Mouse (Mus musculus) left cerebral cortex, postnatal 10 days (tissue): ENCODE measurements around the gene Arl14. TPM values are rescaled to one million over a fixed set of nuclear protein-coding genes. Genes with fewer than 3 reads are reported as not detected.
"Not testable (repeated sequence)": the region's sequence is repeated elsewhere in the genome, so short reads cannot be mapped to it uniquely, and the experiment has no call there.

Experiments
- DNase-seq, 2 experiments: peaks; one replicate each; pipeline ENCODE4 v3.0.0; 2021 to 2022; ENCODE audit warnings: low spot score in 2 of 2, mixed read lengths in 1 of 2; ENCODE audit errors: extremely low spot score in 1 of 2
- intact Hi-C: fragments of 180-260 bp; cut with DNase I; formaldehyde crosslinking; loops from one replicate; pipeline ENCODE4 v1.15.1; 2025
- total RNA-seq, 2 experiments: library from RNA; stranded (reverse); gene quantifications; 2 replicates each; pipeline ENCODE4 v1.2.3; 2021

Gene Arl14
- total RNA-seq, 2 experiments from 2014 or later: not detected

- intact Hi-C loops: no loop called here
- peak in 1 of 2 experiments; percentile 27 for DNase-seq
Measured at GRCm38 (mm10) chr3:69208441-69209309, 13.5 kb upstream of the Arl14 start.

GRCm38 (mm10) chr3:69212246-69212645 is 10.0 kb upstream of the Arl14 start:
- DNase-seq: no peak
- intact Hi-C loops: no loop called here

GRCm38 (mm10) chr3:69213465-69213864 is 8.8 kb upstream of the Arl14 start:
- intact Hi-C loops: no loop called here
- DNase-seq: no peak

- no peak for DNase-seq
Measured at GRCm38 (mm10) chr3:69214566-69214965, 7.7 kb upstream of the Arl14 start.

GRCm38 (mm10) chr3:69222502-69222900 is 282 bp downstream of the Arl14 start:
- intact Hi-C loops: no loop called here
- DNase-seq: no peak

More at GRCm38 (mm10) chr3:69214566-69214965, 7.7 kb upstream of the Arl14 start:
- intact Hi-C loops: no loop called here

GRCm38 (mm10) chr3:69222987-69223386 is 768 bp downstream of the Arl14 start:
- intact Hi-C loops: no loop called here
- no peak for DNase-seq

GRCm38 (mm10) chr3:69223666-69224065 is 1.4 kb downstream of the Arl14 start:
- intact Hi-C loops: no loop called here
- peak in 1 of 2 experiments; percentile 25 for DNase-seq

- intact Hi-C loops: no loop called here
- no peak for DNase-seq
Measured at GRCm38 (mm10) chr3:69225019-69225418, 2.8 kb downstream of the Arl14 start.

- no peak for DNase-seq
- intact Hi-C loops: no loop called here
Measured at GRCm38 (mm10) chr3:69226496-69226895, 4.3 kb downstream of the Arl14 start.

- DNase-seq: no peak
- intact Hi-C loops: no loop called here
Measured at GRCm38 (mm10) chr3:69228002-69228401, 5.8 kb downstream of the Arl14 start.

- DNase-seq: no peak
- intact Hi-C loops: no loop called here
Measured at GRCm38 (mm10) chr3:69231522-69232138, 9.4 kb downstream of the Arl14 start.

GRCm38 (mm10) chr3:69233552-69234189 is 11.5 kb downstream of the Arl14 start:
- intact Hi-C loops: not testable (repeated sequence)

GRCm38 (mm10) chr3:69234525-69234924 is 12.3 kb downstream of the Arl14 start:
- intact Hi-C loops: no loop called here

More at GRCm38 (mm10) chr3:69233552-69234189, 11.5 kb downstream of the Arl14 start:
- DNase-seq: not testable (repeated sequence)

GRCm38 (mm10) chr3:69235806-69236205 is 13.6 kb downstream of the Arl14 start:
- no peak for DNase-seq
- intact Hi-C loops: loop anchor here (5.0 kb wide), 2 partner anchors 246 to 466 kb away; no protein-coding TSS in a partner anchor

More at GRCm38 (mm10) chr3:69234525-69234924, 12.3 kb downstream of the Arl14 start:
- DNase-seq: no peak

GRCm38 (mm10) chr3:69236491-69236890 is 14.3 kb downstream of the Arl14 start:
- DNase-seq: no peak
- intact Hi-C loops: loop anchor here (5.0 kb wide), 2 partner anchors 246 to 466 kb away; no protein-coding TSS in a partner anchor

- intact Hi-C loops: loop anchor here (5.0 kb wide), 2 partner anchors 244 to 464 kb away; no protein-coding TSS in a partner anchor
Measured at GRCm38 (mm10) chr3:69238141-69238851, 16.1 kb downstream of the Arl14 start.

GRCm38 (mm10) chr3:69239246-69239645 is 17.0 kb downstream of the Arl14 start:
- intact Hi-C loops: loop anchor here (5.0 kb wide), 2 partner anchors 243 to 463 kb away; no protein-coding TSS in a partner anchor
- no peak for DNase-seq

More at GRCm38 (mm10) chr3:69238141-69238851, 16.1 kb downstream of the Arl14 start:
- DNase-seq: peak; percentile 44 to 60

GRCm38 (mm10) chr3:69241020-69241419 is 18.8 kb downstream of the Arl14 start:
- intact Hi-C loops: no loop called here
- DNase-seq: no peak
